12 mouse cellular contexts compared by ENCODE assay signal in the genomic region with DNA sequence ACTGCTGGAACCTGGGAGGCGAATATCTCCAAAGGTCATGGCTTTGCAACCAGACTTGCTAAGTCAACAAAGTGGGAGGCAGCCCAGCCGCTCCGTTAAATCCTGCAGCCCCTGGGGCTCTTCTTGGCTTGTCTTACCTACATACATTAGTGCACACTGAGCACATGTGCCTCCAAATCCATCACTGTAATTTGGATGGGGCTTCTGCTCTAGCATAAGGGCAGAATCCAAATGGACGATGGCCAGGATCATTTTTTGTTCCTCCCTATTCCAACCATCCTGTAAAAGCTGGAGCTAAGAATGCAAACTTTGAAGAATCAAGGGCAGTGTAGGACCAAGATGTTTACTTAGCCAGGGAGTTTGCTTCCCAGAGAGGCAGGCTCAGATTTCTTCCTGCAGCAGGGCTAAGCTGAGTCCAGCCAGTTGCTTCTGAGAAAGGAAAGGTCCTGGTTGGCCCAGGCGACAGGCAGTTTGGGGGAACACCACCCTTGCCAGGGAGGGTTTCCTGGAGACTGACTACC. TPM values are rescaled to one million over a fixed set of nuclear protein-coding genes. Genes with fewer than 3 reads are reported as not detected.
A peak's percentile ranks its signal among the peaks of the same experiment; 100 is the strongest.
DNase-seq lines count a peak whose midpoint lies in the region; ATAC-seq and TF ChIP-seq lines count a peak whose summit lies in the region.
"Had no signal": no experiment of that assay in that cellular context is flagged by ENCODE, and none has a peak within 500 bp of the region (broad histone marks: within the 10 kb centered on the region; RNA-seq: fewer than 3 reads in every experiment).

No protein-coding gene starts in this region.

- no peak overlapping the region for H3K4me2 ChIP-seq in forebrain, embryonic 11.5 days (ENCODE audit: low read depth, low read length, severe bottlenecking)
- H3K4me2 ChIP-seq in forebrain, embryonic 12.5 days: no peak overlapping the region
- H3K4me2 ChIP-seq in limb, embryonic 12.5 days: peak overlapping the region; percentile 20; the same call in 1 of the 2 replicates
- peak overlapping the region; percentile 34 for H3K4me2 ChIP-seq in limb, embryonic 14.5 days (replicated peaks; ENCODE audit: low read depth, low read length, severe bottlenecking)
- H3K4me2 ChIP-seq: hindbrain, embryonic 15.5 days; midbrain, embryonic 13.5 days had no signal

- no peaks in the 10 kb centered on the region for H3K36me3 ChIP-seq in forebrain, embryonic 11.5 days (ENCODE audit: control insufficient read depth, insufficient read depth, low read length)
- H3K36me3 ChIP-seq in forebrain, embryonic 12.5 days (replicated peaks): no peaks in the 10 kb centered on the region
- no peaks in the 10 kb centered on the region for H3K36me3 ChIP-seq in limb, embryonic 12.5 days
- H3K36me3 ChIP-seq in limb, embryonic 10.5 days: no peaks in the 10 kb centered on the region
- H3K36me3 ChIP-seq in limb, embryonic 14.5 days (ENCODE audit: control insufficient read depth, insufficient read depth, low read length): no peaks in the 10 kb centered on the region
- H3K36me3 ChIP-seq: hindbrain, embryonic 15.5 days; midbrain, embryonic 13.5 days had no signal

- peak; percentile 41 for DNase-seq in forebrain, embryonic 11.5 days (ENCODE audit: low spot score)
- no peak for DNase-seq in limb, embryonic 10.5 days (ENCODE audit: low spot score)
- peak; percentile 11 for DNase-seq in brain, embryonic 14.5 days (ENCODE audit: low read depth)
- peak; percentile 71 for DNase-seq in limb, embryonic 14.5 days (ENCODE audit: low spot score)
- no peak for DNase-seq in adrenal gland, postnatal 36 days
- no peak for DNase-seq in thymus, postnatal 25 days

- no peak for TF ChIP-seq CTCF in brain, embryonic 14.5 days (IDR thresholded peaks at IDR 0.05; ENCODE audit: borderline replicate concordance, extremely low read depth, insufficient read depth, insufficient read length)

- no peak for ATAC-seq in forebrain, embryonic 11.5 days (replicated peaks; ENCODE audit: low FRiP score)
- ATAC-seq in forebrain, embryonic 12.5 days (ENCODE audit: low FRiP score): no peak
- ATAC-seq in limb, embryonic 12.5 days (ENCODE audit: insufficient number of reproducible peaks, insufficient read depth, low FRiP score, low TSS enrichment, low read depth): no peak
- ATAC-seq in limb, embryonic 14.5 days (ENCODE audit: low FRiP score, low read depth): peak; percentile 41; the same call in 1 of the 2 replicates

- no peak overlapping the region for H3K4me3 ChIP-seq in forebrain, embryonic 11.5 days (ENCODE audit: low read depth, low read length)
- H3K4me3 ChIP-seq in forebrain, embryonic 12.5 days (replicated peaks): no peak overlapping the region
- H3K4me3 ChIP-seq in limb, embryonic 12.5 days (replicated peaks): no peak overlapping the region
- H3K4me3 ChIP-seq in limb, embryonic 10.5 days: no peak overlapping the region
- no peak overlapping the region for H3K4me3 ChIP-seq in limb, embryonic 14.5 days (replicated peaks; ENCODE audit: low read length)
- H3K4me3 ChIP-seq: erythroblast, embryonic 14.5 days; hindbrain, embryonic 15.5 days; midbrain, embryonic 13.5 days had no signal

- H3K4me1 ChIP-seq in forebrain, embryonic 11.5 days (replicated peaks; ENCODE audit: control insufficient read depth, insufficient read depth, low read length): no peaks in the 10 kb centered on the region
- peaks cover 9% of the 10 kb centered on the region for H3K4me1 ChIP-seq in forebrain, embryonic 12.5 days
- peaks cover 6% of the 10 kb centered on the region; the same call in 1 of the 2 replicates for H3K4me1 ChIP-seq in limb, embryonic 12.5 days (replicated peaks)
- peaks cover 14% of the 10 kb centered on the region; the same call in 1 of the 2 replicates for H3K4me1 ChIP-seq in limb, embryonic 10.5 days
- no peaks in the 10 kb centered on the region for H3K4me1 ChIP-seq in limb, embryonic 14.5 days (ENCODE audit: control insufficient read depth, insufficient read depth, low read length)
- H3K4me1 ChIP-seq: hindbrain, embryonic 15.5 days had no signal

- no peak overlapping the region for H3K27ac ChIP-seq in forebrain, embryonic 11.5 days (ENCODE audit: low read depth, low read length)
- H3K27ac ChIP-seq in forebrain, embryonic 12.5 days: no peak overlapping the region
- H3K27ac ChIP-seq in limb, embryonic 12.5 days: no peak overlapping the region
- H3K27ac ChIP-seq in limb, embryonic 10.5 days: no peak overlapping the region
- peak overlapping the region; percentile 1; the same call in 1 of the 2 replicates for H3K27ac ChIP-seq in limb, embryonic 14.5 days (replicated peaks; ENCODE audit: low read depth, low read length)
- H3K27ac ChIP-seq: hindbrain, embryonic 15.5 days; macrophage; midbrain, embryonic 13.5 days had no signal

- WGBS in forebrain, embryonic 11.5 days: 60% methylated on average over 5 of the region's 5 CpGs
- WGBS in forebrain, embryonic 12.5 days: 66% methylated on average over 5 of the region's 5 CpGs
- 53% methylated on average over 5 of the region's 5 CpGs for WGBS in limb, embryonic 12.5 days
- WGBS in limb, embryonic 10.5 days: 57% methylated on average over 5 of the region's 5 CpGs
- WGBS in limb, embryonic 14.5 days: 39% methylated on average over 5 of the region's 5 CpGs

- no peak for TF ChIP-seq POLR2A in brain, embryonic 14.5 days (IDR thresholded peaks at IDR 0.05; ENCODE audit: borderline replicate concordance, extremely low read depth, insufficient read depth, insufficient read length, poor library complexity, severe bottlenecking)
- no peak for TF ChIP-seq POLR2A in limb, embryonic 14.5 days (IDR thresholded peaks at IDR 0.05; ENCODE audit: borderline replicate concordance, extremely low read depth, insufficient read depth, insufficient read length)

- no peaks in the 10 kb centered on the region for H3K9me3 ChIP-seq in forebrain, embryonic 11.5 days (ENCODE audit: control insufficient read depth, low read length)
- H3K9me3 ChIP-seq in forebrain, embryonic 12.5 days: no peaks in the 10 kb centered on the region
- H3K9me3 ChIP-seq in limb, embryonic 12.5 days: no peaks in the 10 kb centered on the region
- H3K9me3 ChIP-seq in limb, embryonic 10.5 days (replicated peaks): no peaks in the 10 kb centered on the region
- no peaks in the 10 kb centered on the region for H3K9me3 ChIP-seq in limb, embryonic 14.5 days (ENCODE audit: control insufficient read depth, low read length)
- H3K9me3 ChIP-seq: hindbrain, embryonic 15.5 days; midbrain, embryonic 13.5 days had no signal

- no peaks in the 10 kb centered on the region for H3K27me3 ChIP-seq in forebrain, embryonic 11.5 days (ENCODE audit: control insufficient read depth, insufficient read depth, low read length)
- 0 out of 2 replicates have a peak, but pooled peaks cover 3% of the 10 kb centered on the region for H3K27me3 ChIP-seq in forebrain, embryonic 12.5 days
- 0 out of 2 replicates have a peak, but pooled peaks cover 4% of the 10 kb centered on the region for H3K27me3 ChIP-seq in limb, embryonic 12.5 days
- H3K27me3 ChIP-seq in limb, embryonic 10.5 days (ENCODE audit: low read depth, poor library complexity, severe bottlenecking): no peaks in the 10 kb centered on the region
- no peaks in the 10 kb centered on the region for H3K27me3 ChIP-seq in limb, embryonic 14.5 days (ENCODE audit: control insufficient read depth, insufficient read depth, low read length)
- H3K27me3 ChIP-seq: hindbrain, embryonic 15.5 days; midbrain, embryonic 13.5 days had no signal

- no peak overlapping the region for H3K9ac ChIP-seq in forebrain, embryonic 11.5 days (ENCODE audit: low read length)
- no peak overlapping the region for H3K9ac ChIP-seq in forebrain, embryonic 12.5 days
- no peak overlapping the region for H3K9ac ChIP-seq in limb, embryonic 12.5 days (replicated peaks)
- H3K9ac ChIP-seq in limb, embryonic 14.5 days (ENCODE audit: low read depth, low read length, severe bottlenecking): no peak overlapping the region
- H3K9ac ChIP-seq: hindbrain, embryonic 15.5 days; midbrain, embryonic 13.5 days had no signal

RNA-seq across cellular contexts. Expression of a gene that starts 41.6 kb away (rescaled TPM):
- 90.7 and 91.8 TPM in 2 replicates for polyA plus RNA-seq in forebrain, embryonic 11.5 days (2014; fragmentation: Nextera tagmentation; extraction: Ambion mirVana)
- 74.8 and 77.6 TPM in 2 replicates for polyA plus RNA-seq in forebrain, embryonic 12.5 days (2016; fragmentation: Nextera tagmentation; extraction: Ambion mirVana)
- 72.0 and 74.4 TPM in 2 replicates for polyA plus RNA-seq in limb, embryonic 12.5 days (2016; fragmentation: Nextera tagmentation; extraction: Ambion mirVana)
- 72.3 and 77.1 TPM in 2 replicates for polyA plus RNA-seq in limb, embryonic 10.5 days (2016; fragmentation: Nextera tagmentation; extraction: Ambion mirVana)
- 22.5 and 27.6 TPM in 2 replicates for polyA plus RNA-seq in brain, embryonic 14.5 days (2012; rRNA removed)
- 20.1 and 29.9 TPM in 2 replicates for polyA plus RNA-seq in limb, embryonic 14.5 days (2012; rRNA removed)
- 54.8 and 60.4 TPM in 2 replicates for polyA plus RNA-seq in limb, embryonic 14.5 days (2014; fragmentation: Nextera tagmentation; extraction: Ambion mirVana)
- total RNA-seq in adrenal gland, postnatal 36 days (2021): 10 to 100 TPM; 39.8 to 41.7 TPM

Comparison
In these comparisons a context has a peak if more than half of its experiments do, and no peak if none do; other contexts are left out.
1. DNase-seq: peak in forebrain, embryonic 11.5 days (single experiment), brain, embryonic 14.5 days (single experiment) and limb, embryonic 14.5 days (single experiment); none in limb, embryonic 10.5 days (single experiment), adrenal gland, postnatal 36 days (0 of 2) and thymus, postnatal 25 days (single experiment).
2. H3K4me2 ChIP-seq: peak in limb, embryonic 12.5 days (single experiment) and limb, embryonic 14.5 days (single experiment); none in forebrain, embryonic 11.5 days (single experiment) and forebrain, embryonic 12.5 days (single experiment).